Mouse (Mus musculus) megakaryocyte progenitor cell, adult 5-6 weeks (primary cell): ENCODE measurements at regions not wholly inside any gene's neighbourhood (a gene's known extent, or its start where the extent isn't known, plus 50 kb on each side); places are given as distances from the start of the nearest gene placed in this dataset.
A peak's percentile ranks its signal among the peaks of the same experiment; 100 is the strongest.

Source experiments
- ATAC-seq: replicated peaks from 2 replicates; pipeline ENCODE4 v1.8.0; 2016; ENCODE audit warnings: mild to moderate bottlenecking, moderate TSS enrichment, inconsistent platforms; ENCODE audit not compliant: poor library complexity

- no peak for ATAC-seq
Measured at GRCm38 (mm10) chr1:57470356-57470755, 63.5 kb upstream of the Tyw5 start.

- ATAC-seq: peak; percentile 97
Measured at GRCm38 (mm10) chr1:57472235-57472634, 65.3 kb upstream of the Tyw5 start.

GRCm38 (mm10) chr1:57477725-57478124, 70.8 kb upstream of the Tyw5 start:
- no peak for ATAC-seq

- ATAC-seq: no peak
Measured at GRCm38 (mm10) chr1:57478151-57478550, 71.2 kb upstream of the Tyw5 start.

DNA sequence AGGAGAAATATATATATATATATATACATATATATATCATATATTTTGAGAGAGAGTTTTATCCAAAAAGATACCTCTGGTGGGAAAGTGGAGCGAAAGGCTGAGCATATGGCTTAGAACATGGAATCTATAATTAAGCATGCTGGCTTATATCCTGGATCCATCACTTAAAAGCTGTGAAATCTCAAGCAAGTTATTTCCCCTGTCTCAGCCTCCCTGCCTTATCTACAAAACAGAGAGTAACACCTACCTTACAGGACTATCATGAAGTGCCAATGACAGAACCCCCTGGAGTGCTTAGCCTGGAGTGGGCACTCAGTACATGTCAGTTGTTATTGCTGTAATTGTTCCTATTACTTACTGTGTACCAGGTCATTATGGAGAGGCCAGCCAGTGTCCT, 71.9 kb upstream of the Tyw5 start:
- ATAC-seq: no peak

GRCm38 (mm10) chr1:57479566-57479965, 72.7 kb upstream of the Tyw5 start:
- no peak for ATAC-seq

- ATAC-seq: no peak
Measured at GRCm38 (mm10) chr1:57489176-57489575, 82.3 kb upstream of the Tyw5 start.

GRCm38 (mm10) chr1:57489588-57489987, 82.7 kb upstream of the Tyw5 start:
- ATAC-seq: no peak

DNA sequence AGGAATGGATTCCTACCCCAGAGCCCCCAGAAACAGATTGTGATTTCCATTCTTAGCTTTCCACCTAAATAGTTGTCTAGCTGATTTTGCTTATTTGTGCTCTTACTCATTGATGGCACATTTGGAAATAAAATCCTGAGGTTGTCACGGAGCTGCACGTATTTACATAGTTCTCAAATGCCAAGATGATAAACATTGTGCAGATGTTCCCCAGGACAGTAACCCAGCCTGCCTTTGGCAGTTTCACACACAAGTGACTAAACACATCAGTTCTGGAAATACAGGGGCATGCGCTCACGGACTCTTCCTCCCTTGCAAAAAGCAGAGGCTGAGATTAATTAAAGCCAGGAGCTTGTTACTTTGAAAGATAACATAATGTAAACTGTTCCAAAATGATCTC, 83.1 kb upstream of the Tyw5 start:
- no peak for ATAC-seq

- ATAC-seq: no peak
Measured at GRCm38 (mm10) chr1:57492696-57493095, 85.8 kb upstream of the Tyw5 start.

GRCm38 (mm10) chr1:57497489-57498037, 90.7 kb upstream of the Tyw5 start:
- ATAC-seq: no peak

- no peak for ATAC-seq
Measured at GRCm38 (mm10) chr1:57510359-57511120, 103.6 kb upstream of the Tyw5 start.

DNA sequence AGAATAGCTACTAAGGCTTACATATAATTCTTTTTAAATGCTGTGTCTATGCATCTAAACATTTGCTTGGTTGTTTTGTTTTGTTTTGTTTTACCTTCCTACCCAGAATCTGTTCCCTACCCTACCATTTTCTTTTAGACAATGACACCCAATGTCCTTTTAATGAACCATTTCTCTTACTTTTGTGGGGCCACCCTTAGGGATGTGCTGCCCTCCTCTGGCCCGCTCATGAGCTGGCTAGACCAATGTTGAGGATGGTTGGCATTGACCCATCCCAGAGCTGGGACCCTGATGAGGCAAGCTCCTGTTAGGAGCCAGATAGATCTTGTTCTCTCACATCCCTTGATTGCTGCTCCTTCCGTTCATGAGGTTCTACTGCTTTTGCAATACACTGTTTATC, 105.0 kb upstream of the Tyw5 start:
- no peak for ATAC-seq

GRCm38 (mm10) chr1:57512516-57512915, 105.6 kb upstream of the Tyw5 start:
- no peak for ATAC-seq

- no peak for ATAC-seq
Measured at GRCm38 (mm10) chr1:57525965-57526364, 119.1 kb upstream of the Tyw5 start.

DNA sequence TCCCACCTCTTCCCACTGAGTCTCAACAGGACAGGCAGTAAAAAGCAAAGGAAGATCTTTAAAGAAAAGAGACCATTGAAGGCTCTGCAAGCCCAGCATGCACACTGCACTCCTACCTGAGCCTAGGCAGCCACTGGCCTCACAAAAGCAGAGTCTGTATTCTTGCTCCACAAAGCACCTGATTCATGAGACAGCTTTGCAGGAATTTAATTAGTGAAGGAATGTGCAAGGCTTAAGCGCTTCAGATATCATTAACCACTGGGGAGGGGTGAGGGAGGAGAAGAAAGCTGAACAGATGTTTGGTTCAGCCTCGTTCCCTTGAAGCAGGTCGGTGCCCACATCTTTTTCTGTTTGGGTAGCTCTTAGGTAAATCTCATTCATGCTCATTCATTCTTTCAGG, 121.8 kb upstream of the Tyw5 start:
- ATAC-seq: no peak

DNA sequence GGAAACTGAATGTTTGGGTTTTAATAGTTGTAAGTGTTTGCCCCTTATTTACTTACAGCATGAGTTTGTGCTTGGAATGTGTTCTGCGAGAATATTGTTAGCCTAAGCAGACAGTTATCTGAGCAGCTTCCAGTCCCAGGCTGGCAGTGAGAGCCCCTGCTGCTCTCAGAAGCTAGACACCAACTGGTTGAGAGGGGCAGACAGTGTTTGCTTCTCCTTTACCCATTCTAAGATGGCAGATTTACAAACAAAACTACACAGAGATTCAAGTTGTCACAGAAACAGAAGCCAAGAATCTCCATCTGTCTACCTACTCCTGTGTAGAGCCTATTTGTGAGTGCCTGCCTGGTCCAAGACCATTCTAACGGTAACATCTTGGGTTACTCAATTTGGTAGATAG, 122.4 kb upstream of the Tyw5 start:
- ATAC-seq: no peak

GRCm38 (mm10) chr1:57537369-57537768, 130.5 kb upstream of the Tyw5 start:
- ATAC-seq: no peak

- no peak for ATAC-seq
Measured at GRCm38 (mm10) chr1:57544684-57545083, 137.8 kb upstream of the Tyw5 start.

DNA sequence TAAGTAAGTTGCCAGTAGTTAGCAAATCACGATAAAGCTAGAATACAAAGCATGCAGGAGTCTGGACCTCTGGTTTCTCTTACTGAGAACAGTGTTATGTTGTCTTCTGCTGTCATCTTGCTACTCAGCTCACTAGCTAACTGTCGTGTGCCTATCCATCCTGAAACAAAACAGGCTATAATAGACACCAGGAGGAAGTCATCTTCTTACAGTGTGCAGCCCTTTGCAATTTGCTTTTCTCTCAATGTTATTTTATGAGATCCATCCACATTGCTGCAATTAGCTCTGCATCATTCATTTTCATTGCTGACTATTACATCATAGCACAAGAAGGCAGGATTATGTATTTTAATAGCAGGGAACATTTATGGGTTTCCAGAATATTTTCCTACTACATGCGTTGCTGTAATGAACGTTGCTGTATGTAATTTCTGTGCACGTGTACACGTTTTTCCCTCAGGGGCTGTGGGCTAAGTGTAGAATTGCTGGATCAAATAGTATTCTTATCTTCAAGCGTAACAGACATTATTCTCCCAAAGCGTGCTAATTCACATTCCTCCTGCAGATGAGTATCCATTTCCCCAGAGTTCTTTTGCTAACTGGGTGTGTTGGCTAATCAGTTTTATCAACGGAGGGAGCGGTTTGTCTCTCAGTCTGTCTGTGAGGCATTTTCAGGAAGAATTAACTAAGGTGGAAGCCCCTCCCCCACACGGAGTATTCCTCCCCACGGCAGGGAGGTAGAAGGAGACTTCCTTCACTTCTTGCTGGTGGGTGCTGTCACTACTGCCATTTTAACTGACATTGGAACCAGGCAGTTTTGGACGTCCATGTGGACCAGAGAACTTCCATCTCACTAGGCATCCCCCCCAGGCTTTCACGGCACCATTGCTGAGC, 139.1 kb upstream of the Tyw5 start:
- no peak for ATAC-seq

DNA sequence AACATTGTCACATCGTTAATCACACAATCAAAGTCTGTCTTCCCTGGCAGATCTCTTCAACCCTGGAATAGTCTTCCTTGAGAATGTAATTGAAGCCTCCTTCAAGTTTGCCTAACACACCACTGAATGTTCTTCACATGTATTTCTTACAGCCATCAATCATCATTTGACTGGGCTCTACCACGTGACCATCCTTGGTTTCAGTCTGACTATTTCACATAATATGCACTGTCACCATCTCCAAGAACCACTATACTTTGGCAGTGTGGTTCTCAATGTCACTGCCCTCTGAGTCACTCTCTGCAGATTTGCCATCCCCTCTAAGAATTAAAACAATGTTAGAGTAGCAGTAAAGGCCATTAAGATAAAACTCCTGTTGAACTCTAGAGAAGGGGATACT, 154.6 kb upstream of the Tyw5 start:
- ATAC-seq: no peak

DNA sequence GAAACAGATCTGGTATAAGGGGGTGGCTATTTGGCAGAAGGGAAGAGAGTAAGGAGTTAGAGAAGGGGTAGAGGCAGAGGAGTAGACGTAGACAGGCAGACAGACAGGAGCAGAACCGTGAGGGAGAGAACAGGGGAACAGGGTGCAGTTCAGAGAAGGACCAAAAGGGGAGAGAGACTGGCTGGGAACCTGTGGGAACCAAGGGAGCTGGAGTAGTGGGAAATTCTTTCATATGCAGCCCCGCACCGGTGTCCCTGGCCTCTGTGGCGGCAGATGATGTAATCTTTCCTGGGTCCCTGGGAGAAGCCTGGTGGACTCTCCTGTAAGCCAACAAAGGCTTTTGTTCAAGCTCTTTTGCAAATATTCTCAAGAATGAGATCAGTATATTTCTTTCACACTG, 157.8 kb upstream of the Tyw5 start:
- ATAC-seq: no peak
